ENCODE assay signal across 12 mouse cellular contexts in the genomic region with DNA sequence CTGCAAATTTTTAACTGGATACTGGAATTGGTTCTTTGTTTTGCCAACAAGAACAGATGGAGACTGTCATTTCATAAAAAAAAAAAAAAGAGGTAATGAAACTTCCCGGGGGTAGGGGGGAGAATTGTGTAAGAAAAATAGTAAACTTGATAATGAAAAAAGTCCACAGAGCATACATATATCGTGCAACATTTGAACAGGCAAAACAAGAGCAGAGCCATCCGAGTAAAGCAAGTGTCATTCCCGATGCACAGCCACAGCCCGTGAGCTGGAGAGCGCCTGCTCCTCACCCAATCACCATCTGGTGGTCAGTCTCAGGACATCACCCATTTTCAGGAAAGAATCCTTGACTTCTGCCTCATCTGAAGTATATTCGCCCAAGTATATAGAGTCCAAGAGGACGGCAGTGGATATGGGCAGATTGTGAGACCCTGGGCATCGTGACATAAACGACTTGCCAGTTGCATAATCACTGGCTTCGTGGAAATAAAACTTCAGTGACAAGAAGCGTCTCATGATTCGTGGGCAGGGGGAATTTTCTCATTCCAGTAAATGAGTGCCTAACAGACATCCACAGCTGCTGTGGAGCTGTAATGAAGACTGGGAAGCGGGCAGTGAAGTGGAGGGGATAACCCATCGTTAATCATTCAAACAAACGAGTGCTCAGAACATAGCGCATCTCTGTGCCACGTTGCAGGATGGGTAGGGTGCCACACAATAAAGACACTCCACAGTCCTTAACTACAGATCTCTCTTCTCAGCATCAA. TPM values are rescaled to one million over a fixed set of nuclear protein-coding genes. Genes with fewer than 3 reads are reported as not detected.
A peak's percentile ranks its signal among the peaks of the same experiment; 100 is the strongest.
DNase-seq lines count a peak whose midpoint lies in the region; ATAC-seq and TF ChIP-seq lines count a peak whose summit lies in the region.
"Had no signal": no experiment of that assay in that cellular context is flagged by ENCODE, and none has a peak within 500 bp of the region (broad histone marks: within the 10 kb centered on the region; RNA-seq: fewer than 3 reads in every experiment).

No protein-coding gene starts in this region.

- 0 out of 2 replicates have a peak overlapping the region, but pooled peaks have one; percentile 12 for H3K27ac ChIP-seq in heart, adult 2 months
- no peak overlapping the region for H3K27ac ChIP-seq in intestine, embryonic 15.5 days
- peak overlapping the region; percentile 62; the same call in 1 of the 2 replicates for H3K27ac ChIP-seq in small intestine, adult 2 months (ENCODE audit: insufficient read depth, low read depth, low read length)
- H3K27ac ChIP-seq: liver, embryonic 12.5 days had no signal

- H3K4me1 ChIP-seq in heart, adult 2 months (ENCODE audit: control insufficient read depth, insufficient read depth, low read length), result no peaks in the 10 kb centered on the region
- no peaks in the 10 kb centered on the region for H3K4me1 ChIP-seq in lung, adult 2 months (ENCODE audit: control insufficient read depth, insufficient read depth, low read length)
- 0 out of 2 replicates have a peak, but pooled peaks cover 3% of the 10 kb centered on the region for H3K4me1 ChIP-seq in intestine, embryonic 15.5 days (replicated peaks)
- no peaks in the 10 kb centered on the region for H3K4me1 ChIP-seq in small intestine, adult 2 months (ENCODE audit: control insufficient read depth, insufficient read depth, insufficient read length, low read length)
- H3K4me1 ChIP-seq: liver, embryonic 12.5 days had no signal

- H3K36me3 ChIP-seq in heart, adult 2 months (ENCODE audit: control insufficient read depth, insufficient read depth, low read length), result no peaks in the 10 kb centered on the region
- H3K36me3 ChIP-seq in intestine, embryonic 15.5 days, result no peaks in the 10 kb centered on the region
- H3K36me3 ChIP-seq in small intestine, adult 2 months (ENCODE audit: control insufficient read depth, insufficient read depth, low read length), result no peaks in the 10 kb centered on the region
- H3K36me3 ChIP-seq: liver, embryonic 12.5 days had no signal

- H3K79me2 ChIP-seq in heart, adult 2 months (replicated peaks; ENCODE audit: control insufficient read depth, insufficient read depth, low read length), result no peaks in the 10 kb centered on the region

- no peak overlapping the region for H3K4me2 ChIP-seq in intestine, embryonic 15.5 days (replicated peaks)
- H3K4me2 ChIP-seq: liver, embryonic 12.5 days had no signal

- H3K9ac ChIP-seq in heart, adult 2 months (ENCODE audit: low read depth, low read length), result no peak overlapping the region
- H3K9ac ChIP-seq in intestine, embryonic 15.5 days, result no peak overlapping the region
- H3K9ac ChIP-seq: liver, embryonic 12.5 days had no signal

- DNase-seq in heart, adult 2 months, result no peak
- no peak for DNase-seq in heart, postnatal 14 days
- DNase-seq in lung, adult 2 months, result no peak
- DNase-seq in lung, postnatal 25 days (ENCODE audit: low spot score), result no peak
- no peak for DNase-seq in spleen, adult 12 weeks (ENCODE audit: low spot score)
- no peak for DNase-seq in right cerebral cortex, postnatal 14 days
- DNase-seq: midbrain, embryonic 14.5 days had no signal

- H3K9me3 ChIP-seq in intestine, embryonic 15.5 days, result no peaks in the 10 kb centered on the region
- H3K9me3 ChIP-seq: liver, embryonic 12.5 days had no signal

- TF ChIP-seq EP300 in heart, adult 2 months (IDR thresholded peaks at IDR 0.05; ENCODE audit: insufficient read depth, low read depth, low read length), result no peak

- no peak overlapping the region for H3K4me3 ChIP-seq in heart, adult 2 months
- no peak overlapping the region for H3K4me3 ChIP-seq in lung, adult 2 months (replicated peaks; ENCODE audit: extremely low read depth, low read depth, low read length)
- no peak overlapping the region for H3K4me3 ChIP-seq in intestine, embryonic 15.5 days (replicated peaks)
- no peak overlapping the region for H3K4me3 ChIP-seq in small intestine, adult 2 months (ENCODE audit: low read depth, low read length)
- H3K4me3 ChIP-seq: liver, embryonic 12.5 days had no signal

- peak; percentile 31 for ATAC-seq in intestine, embryonic 15.5 days
- ATAC-seq: CD4-positive, CD25-positive, alpha-beta regulatory T cell, adult 4 months; liver, embryonic 12.5 days had no signal

- intact Hi-C loops in heart, adult 2 months (cut with DNase I), result no loop called here
- intact Hi-C loops in heart, postnatal 14 days (cut with DNase I), result no loop called here

- peak; percentile 18; the same call in 1 of the 2 replicates for TF ChIP-seq CTCF in heart, adult 2 months (IDR thresholded peaks at IDR 0.05)
- 0 out of 2 replicates have a peak, but pooled peaks have one; percentile 2 for TF ChIP-seq CTCF in lung, adult 2 months (IDR thresholded peaks at IDR 0.05; ENCODE audit: insufficient read depth, low read length)
- TF ChIP-seq CTCF in small intestine, adult 2 months (IDR thresholded peaks at IDR 0.05; ENCODE audit: extremely low read depth, insufficient read length, insufficient replicate concordance, low read depth, low read length), result peak; percentile 35; the same call in 1 of the 2 replicates

- TF ChIP-seq POLR2A in heart, adult 2 months (IDR thresholded peaks at IDR 0.05; ENCODE audit: insufficient read depth, low read depth, low read length), result no peak
- no peak for TF ChIP-seq POLR2A in lung, adult 2 months (IDR thresholded peaks at IDR 0.05; ENCODE audit: borderline replicate concordance, extremely low read depth, low read depth, low read length)
- TF ChIP-seq POLR2A in small intestine, adult 2 months (IDR thresholded peaks at IDR 0.05; ENCODE audit: low read depth, low read length), result no peak

- WGBS in heart, adult 2 months, result 67% methylated on average over 18 of the region's 18 CpGs
- WGBS in lung, adult 2 months, result 64% methylated on average over 18 of the region's 18 CpGs
- 59% methylated on average over 18 of the region's 18 CpGs for WGBS in intestine, embryonic 15.5 days
- 72% methylated on average over 18 of the region's 18 CpGs for WGBS in small intestine, adult 2 months

- H3K27me3 ChIP-seq in heart, adult 2 months (ENCODE audit: control insufficient read depth, insufficient read depth, low read length), result no peaks in the 10 kb centered on the region
- no peaks in the 10 kb centered on the region for H3K27me3 ChIP-seq in intestine, embryonic 15.5 days (replicated peaks)
- no peaks in the 10 kb centered on the region for H3K27me3 ChIP-seq in small intestine, adult 2 months (ENCODE audit: control insufficient read depth, insufficient read depth, low read length)
- H3K27me3 ChIP-seq: liver, embryonic 12.5 days had no signal

RNA-seq across cellular contexts. Expression of gene Olfr267, which starts 50.5 kb away (rescaled TPM):
- under 1 TPM in 1 of 2 experiments, not detected in 1; 0.09 TPM for total RNA-seq in heart, adult 2 months (2021)
- 0.23 TPM in 1 of 2 replicates, not detected in the other for polyA plus RNA-seq in heart, adult 2 months (2012; rRNA removed)
- total RNA-seq in heart, postnatal 14 days (2021), result under 1 TPM; 0.12 to 0.20 TPM
- polyA plus RNA-seq in lung, adult 2 months (2012; rRNA removed), result not detected in 2 replicates
- not detected in 2 replicates for polyA plus RNA-seq in intestine, embryonic 15.5 days (2015; fragmentation: Nextera tagmentation; extraction: Ambion mirVana)
- polyA plus RNA-seq in small intestine, adult 2 months (2012; rRNA removed), result not detected in 2 replicates
- total RNA-seq: common myeloid progenitor, adult 5-6 weeks had no signal
- polyA plus RNA-seq: CD4-positive, CD25-positive, alpha-beta regulatory T cell, adult 4 months; liver, embryonic 12.5 days; midbrain, embryonic 14.5 days had no signal
